Mouse (Mus musculus) left cerebral cortex, postnatal 25 days (tissue): ENCODE results near the gene Prrc2b. TPM values are rescaled to one million over a fixed set of nuclear protein-coding genes. Genes with fewer than 3 reads are reported as not detected.
A peak's percentile ranks its signal among the peaks of the same experiment; 100 is the strongest.

ENCODE experiments used
- DNase-seq, 2 experiments: peaks; one replicate each; pipeline ENCODE4 v3.0.0; 2022; ENCODE audit warnings: low spot score in 2 of 2, mixed read lengths in 1 of 2
- intact Hi-C: fragments of 180-260 bp; cut with DNase I; formaldehyde crosslinking; loops from one replicate; pipeline ENCODE4 v1.15.1; 2025
- total RNA-seq, 2 experiments: library from RNA; stranded (reverse); gene quantifications; 2 replicates each; pipeline ENCODE4 v1.2.3; 2021

Prrc2b gene
- total RNA-seq, 2 experiments from 2014 or later = 240 TPM

- intact Hi-C loops = loop anchor here (5.0 kb wide), 2 partner anchors 32 to 82 kb away; partner anchors contain the start of gene Pomt1
- no peak for DNase-seq
Measured at GRCm38 (mm10) chr2:32154998-32155541, 4.2 kb downstream of the Prrc2b start.

GRCm38 (mm10) chr2:32155614-32156013 lies 4.7 kb downstream of the Prrc2b start:
- intact Hi-C loops = no loop called here
- DNase-seq = no peak

- intact Hi-C loops = no loop called here
- DNase-seq = no peak
Measured at GRCm38 (mm10) chr2:32156645-32157044, 5.8 kb downstream of the Prrc2b start.

GRCm38 (mm10) chr2:32157328-32157727 lies 6.4 kb downstream of the Prrc2b start:
- no peak for DNase-seq
- intact Hi-C loops = no loop called here

- DNase-seq = no peak
Measured at GRCm38 (mm10) chr2:32158616-32159239, 7.8 kb downstream of the Prrc2b start.

GRCm38 (mm10) chr2:32160525-32160924 lies 9.6 kb downstream of the Prrc2b start:
- intact Hi-C loops = no loop called here
- DNase-seq = no peak

More at GRCm38 (mm10) chr2:32158616-32159239, 7.8 kb downstream of the Prrc2b start:
- intact Hi-C loops = no loop called here

GRCm38 (mm10) chr2:32160967-32161366 lies 10.1 kb downstream of the Prrc2b start:
- intact Hi-C loops = no loop called here
- DNase-seq = no peak

- intact Hi-C loops = no loop called here
- no peak for DNase-seq
Measured at GRCm38 (mm10) chr2:32162102-32162501, 11.2 kb downstream of the Prrc2b start.

- intact Hi-C loops = no loop called here
- DNase-seq = no peak
Measured at GRCm38 (mm10) chr2:32162646-32163045, 11.8 kb downstream of the Prrc2b start.

- no peak for DNase-seq
- intact Hi-C loops = no loop called here
Measured at GRCm38 (mm10) chr2:32163057-32163456, 12.2 kb downstream of the Prrc2b start.

GRCm38 (mm10) chr2:32164503-32164902 lies 13.6 kb downstream of the Prrc2b start:
- DNase-seq = no peak
- intact Hi-C loops = no loop called here

GRCm38 (mm10) chr2:32165040-32165800 lies 14.3 kb downstream of the Prrc2b start:
- intact Hi-C loops = no loop called here
- DNase-seq = no peak

- intact Hi-C loops = no loop called here
- DNase-seq = no peak
Measured at GRCm38 (mm10) chr2:32166581-32166980, 15.7 kb downstream of the Prrc2b start.

GRCm38 (mm10) chr2:32167034-32167770 lies 16.3 kb downstream of the Prrc2b start:
- DNase-seq = no peak
- intact Hi-C loops = no loop called here

- DNase-seq = peak; percentile 71 to 84
- intact Hi-C loops = loop anchor here (2.0 kb wide), 1 partner anchor 19 kb away; no protein-coding TSS in a partner anchor
Measured at GRCm38 (mm10) chr2:32167819-32168218, 16.9 kb downstream of the Prrc2b start.

GRCm38 (mm10) chr2:32169292-32169691 lies 18.4 kb downstream of the Prrc2b start:
- intact Hi-C loops = loop anchor here (2.0 kb wide), 1 partner anchor 18 kb away; no protein-coding TSS in a partner anchor
- peak in 1 of 2 experiments; percentile 74 for DNase-seq

GRCm38 (mm10) chr2:32170010-32170409 lies 19.1 kb downstream of the Prrc2b start:
- no peak for DNase-seq
- intact Hi-C loops = no loop called here

GRCm38 (mm10) chr2:32171658-32172433 lies 21.0 kb downstream of the Prrc2b start:
- DNase-seq = no peak
- intact Hi-C loops = no loop called here

- DNase-seq = no peak
- intact Hi-C loops = no loop called here
Measured at GRCm38 (mm10) chr2:32174170-32174741, 23.4 kb downstream of the Prrc2b start.
